Mouse (Mus musculus) spleen, embryonic (tissue): Measurements from ENCODE around the gene Inf2.

Experiments
- CTCF ChIA-PET: fragments of 350-600 bp; sonication (Branson Sonifier 250); formaldehyde crosslinking; loops from one replicate; lab custom pipeline; 2022; lab: Charles Lee

Inf2 gene

DNA sequence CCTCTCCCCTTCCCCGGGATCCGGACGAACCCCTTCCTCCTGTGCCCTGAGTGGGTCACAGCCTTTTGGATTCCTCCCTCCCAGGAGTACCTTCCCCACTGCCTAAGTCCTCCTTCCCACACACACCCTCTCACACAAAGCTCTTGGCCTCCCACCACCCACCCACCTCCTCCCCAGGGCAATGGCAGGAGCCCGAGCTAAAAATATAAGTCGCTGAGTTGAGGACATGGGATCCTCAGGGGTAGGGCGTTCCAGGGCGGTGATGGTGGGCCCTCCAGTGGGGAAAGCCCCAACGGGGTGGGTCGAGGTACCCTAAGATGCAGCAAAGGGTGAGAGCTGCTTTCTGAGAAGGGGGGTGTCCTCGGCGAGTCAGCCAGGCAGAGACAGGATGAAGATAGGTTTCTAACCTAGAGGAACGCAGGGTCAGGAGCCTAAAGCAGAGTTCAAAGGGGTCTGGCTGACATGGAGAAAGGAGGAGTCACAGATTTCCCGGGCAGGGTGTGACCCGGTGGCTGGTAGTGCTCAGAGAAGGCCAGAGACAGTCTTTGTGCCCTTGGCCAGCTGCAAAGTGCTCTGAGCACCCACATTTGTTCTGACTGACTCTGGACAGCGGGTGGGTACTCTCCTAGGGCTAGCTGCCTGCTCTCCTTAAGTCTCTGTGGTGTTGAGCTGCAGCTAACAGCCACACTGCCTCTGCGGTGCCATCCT lies 31.9 kb downstream of the Inf2 start:
- CTCF ChIA-PET: no interaction called here

DNA sequence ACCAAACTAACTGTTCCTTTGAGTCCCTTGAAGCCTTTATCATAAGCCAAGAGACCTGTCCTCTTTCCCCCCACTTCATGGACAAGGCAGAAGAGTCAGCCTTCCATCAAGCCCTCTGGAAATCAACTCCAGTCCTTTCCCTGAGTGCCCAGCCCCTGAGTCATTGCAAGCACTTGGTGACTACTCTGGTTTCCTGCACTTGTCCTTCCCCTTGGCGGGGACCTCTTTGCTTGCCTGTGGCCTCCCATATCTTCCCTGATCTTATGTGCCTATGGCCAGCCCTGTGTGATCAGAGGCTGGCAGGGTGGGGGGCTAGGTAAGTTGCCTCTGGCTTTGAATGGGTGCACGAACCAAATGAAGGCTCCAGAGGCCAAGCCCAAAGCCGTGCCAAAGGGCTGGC lies 33.3 kb downstream of the Inf2 start:
- CTCF ChIA-PET: interaction anchor here (1.2 kb wide), 1 partner anchor 69 kb away, joined by 4 read pairs; no protein-coding TSS in a partner anchor

GRCm38 (mm10) chr12:112623742-112624141 lies 35.2 kb downstream of the Inf2 start:
- CTCF ChIA-PET: interaction anchor here (0.7 to 1.4 kb wide), 3 partner anchors 9 to 61 kb away, joined by 3 to 4 read pairs (median 4); partner anchors contain the start of gene Akt1

- CTCF ChIA-PET: no interaction called here
Measured at GRCm38 (mm10) chr12:112625700-112626099, 37.1 kb downstream of the Inf2 start.

GRCm38 (mm10) chr12:112626455-112626854 lies 37.9 kb downstream of the Inf2 start:
- CTCF ChIA-PET: no interaction called here

- CTCF ChIA-PET: interaction anchor here (0.6 kb wide), 1 partner anchor 860 kb away, joined by 7 read pairs; no protein-coding TSS in a partner anchor
Measured at GRCm38 (mm10) chr12:112627097-112627881, 38.7 kb downstream of the Inf2 start.

DNA sequence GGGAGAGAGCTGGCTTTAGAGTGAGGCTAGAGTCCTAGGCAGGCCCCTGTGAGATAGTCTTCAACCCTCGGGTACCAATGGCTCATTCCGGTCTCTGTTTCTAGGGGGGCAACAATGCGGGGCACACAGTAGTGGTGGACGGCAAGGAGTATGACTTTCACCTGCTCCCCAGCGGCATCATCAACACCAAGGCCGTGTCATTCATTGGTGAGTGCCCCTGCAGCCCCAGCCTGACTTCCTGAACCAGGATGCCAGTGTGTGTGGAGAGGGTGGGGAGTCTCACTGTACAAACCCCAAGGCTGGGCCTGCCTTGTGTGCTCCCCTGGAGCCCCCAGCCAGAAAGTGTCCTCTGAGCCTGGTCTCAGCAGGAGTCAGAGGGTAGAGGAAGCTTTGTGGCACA lies 39.6 kb downstream of the Inf2 start:
- CTCF ChIA-PET: interaction anchor here (0.6 kb wide), 1 partner anchor 859 kb away, joined by 7 read pairs; no protein-coding TSS in a partner anchor

DNA sequence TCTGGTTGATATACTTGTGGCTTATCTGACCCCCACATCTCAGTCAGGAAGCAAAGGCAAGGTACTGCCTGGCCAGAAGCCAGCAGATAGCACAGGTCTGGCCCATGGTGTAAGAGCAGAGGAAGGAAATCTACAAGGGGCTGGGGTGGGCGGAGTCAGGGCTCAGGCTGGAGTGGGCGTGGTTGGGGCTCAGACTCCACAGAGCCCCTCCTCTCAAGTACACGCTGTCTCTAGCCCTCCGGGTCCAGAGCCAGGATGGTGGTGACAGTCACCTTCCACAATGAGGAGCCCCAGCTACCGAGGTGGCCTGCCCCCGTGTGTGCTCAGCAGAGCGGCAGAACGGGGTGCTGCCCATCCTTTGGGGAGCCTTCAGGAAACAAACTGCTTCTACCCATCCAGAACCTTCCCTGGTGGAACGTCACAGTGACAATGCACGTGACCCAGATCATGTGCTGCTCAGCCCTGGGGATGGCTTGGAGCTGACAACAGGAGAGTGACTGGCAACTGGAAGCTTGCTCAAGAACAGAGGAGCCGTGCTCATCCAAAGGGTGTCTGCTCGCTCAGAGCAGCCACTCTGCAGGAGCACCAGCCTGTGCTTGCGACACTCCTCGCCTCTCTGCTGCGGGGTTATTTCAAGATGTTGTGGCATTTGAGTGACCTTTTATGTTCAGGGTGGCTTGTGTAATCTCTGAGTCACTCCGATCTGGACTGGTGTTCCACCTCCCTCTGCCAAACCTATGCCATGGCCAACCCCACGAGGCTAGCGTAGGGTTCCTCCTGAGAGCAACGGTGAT lies 40.5 kb downstream of the Inf2 start:
- CTCF ChIA-PET: interaction anchor here (0.6 to 0.7 kb wide), 3 partner anchors 37 to 524 kb away, joined by 3 to 8 read pairs (median 3); no protein-coding TSS in a partner anchor

DNA sequence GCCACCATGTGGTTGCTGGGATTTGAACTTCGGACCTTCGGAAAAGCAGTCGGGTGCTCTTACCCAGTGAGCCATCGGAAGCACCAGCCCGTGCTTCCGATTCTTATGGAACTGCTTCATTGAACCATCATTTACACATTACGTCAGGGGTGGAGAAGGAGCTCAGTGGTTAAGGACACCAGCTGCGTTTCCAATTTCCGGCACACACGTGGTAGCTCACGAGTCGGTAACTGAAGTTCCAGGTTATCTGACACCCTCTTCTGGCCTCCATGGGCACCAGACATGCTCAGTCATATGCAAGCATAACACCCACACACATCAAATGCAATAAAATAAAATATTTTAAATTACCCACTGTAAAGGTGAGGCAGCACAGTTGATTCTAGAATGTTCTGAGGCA lies 41.4 kb downstream of the Inf2 start:
- CTCF ChIA-PET: interaction anchor here (0.7 kb wide), 2 partner anchors 16 to 41 kb away, joined by 3 to 9 read pairs; no protein-coding TSS in a partner anchor

DNA sequence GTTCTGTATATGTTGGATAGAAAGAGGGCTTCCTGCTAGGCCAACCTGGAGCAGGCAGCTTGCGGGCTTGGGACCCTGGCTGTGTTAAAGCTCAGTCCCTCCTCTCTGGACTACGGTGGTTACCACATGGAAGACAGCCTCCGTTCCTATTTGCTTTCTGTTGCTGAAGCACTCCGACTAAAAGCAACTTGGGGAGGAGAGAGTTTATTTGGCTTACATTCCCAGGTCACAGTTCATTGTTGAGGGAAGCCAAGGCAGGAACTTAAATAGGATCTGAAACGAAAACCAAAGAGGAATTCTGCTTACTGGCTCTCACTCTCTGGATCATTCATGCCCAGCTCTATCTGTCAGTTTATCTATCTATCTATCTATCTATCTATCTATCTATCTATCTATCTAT lies 42.2 kb downstream of the Inf2 start:
- CTCF ChIA-PET: interaction anchor here (0.5 kb wide), 1 partner anchor 64 kb away, joined by 5 read pairs; no protein-coding TSS in a partner anchor

DNA sequence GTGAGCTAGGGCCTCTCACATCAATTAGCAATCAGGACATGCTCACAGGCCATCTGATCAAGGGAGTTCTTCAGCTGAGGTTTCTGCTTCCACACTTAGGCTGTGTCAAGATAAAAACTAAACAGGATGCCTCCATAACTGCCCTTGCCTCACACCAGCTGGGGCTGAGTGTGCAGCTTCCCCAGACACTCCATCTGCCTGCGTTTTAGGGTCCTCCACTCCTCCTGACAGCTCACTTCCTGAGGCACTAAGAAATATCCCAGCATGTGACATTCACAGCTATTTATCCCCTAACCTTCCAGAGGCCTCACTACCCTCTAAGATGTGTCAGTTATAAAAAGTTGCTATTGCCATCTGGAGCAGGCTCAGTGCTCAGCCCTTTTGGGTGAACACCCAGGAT lies 42.9 kb downstream of the Inf2 start:
- CTCF ChIA-PET: no interaction called here

DNA sequence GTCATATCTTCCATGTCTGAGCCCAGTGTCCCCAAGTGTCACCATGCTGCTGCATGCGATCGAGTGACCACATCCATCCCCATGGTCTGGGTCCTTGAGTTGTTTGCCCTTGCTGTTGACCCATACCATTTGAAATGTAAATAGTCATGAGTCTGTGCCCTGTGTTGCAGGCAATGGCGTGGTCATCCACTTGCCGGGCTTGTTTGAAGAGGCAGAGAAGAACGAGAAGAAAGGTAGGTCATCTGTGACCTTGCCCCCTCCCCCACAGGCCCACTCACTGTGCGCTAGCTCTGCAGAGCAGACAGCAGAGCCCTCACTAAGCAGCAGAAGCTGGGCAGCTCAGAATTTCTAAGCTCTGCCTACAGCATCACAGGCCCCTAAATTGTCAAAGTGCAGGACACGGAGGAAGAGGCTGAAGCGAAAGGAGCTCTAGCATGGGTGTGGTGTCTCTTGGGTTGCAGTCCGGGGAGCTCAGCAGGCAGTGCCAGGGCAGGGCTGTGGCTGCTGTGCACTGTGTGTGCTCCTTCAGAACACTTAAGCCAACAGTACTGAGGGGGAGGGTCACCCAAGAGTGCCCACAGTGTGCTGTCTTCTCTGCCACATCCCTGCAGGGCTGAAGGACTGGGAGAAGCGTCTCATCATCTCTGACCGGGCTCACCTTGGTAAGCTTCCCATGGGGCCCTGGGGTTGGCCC lies 43.6 kb downstream of the Inf2 start:
- CTCF ChIA-PET: no interaction called here

- CTCF ChIA-PET: no interaction called here
Measured at GRCm38 (mm10) chr12:112632907-112633306, 44.3 kb downstream of the Inf2 start.

DNA sequence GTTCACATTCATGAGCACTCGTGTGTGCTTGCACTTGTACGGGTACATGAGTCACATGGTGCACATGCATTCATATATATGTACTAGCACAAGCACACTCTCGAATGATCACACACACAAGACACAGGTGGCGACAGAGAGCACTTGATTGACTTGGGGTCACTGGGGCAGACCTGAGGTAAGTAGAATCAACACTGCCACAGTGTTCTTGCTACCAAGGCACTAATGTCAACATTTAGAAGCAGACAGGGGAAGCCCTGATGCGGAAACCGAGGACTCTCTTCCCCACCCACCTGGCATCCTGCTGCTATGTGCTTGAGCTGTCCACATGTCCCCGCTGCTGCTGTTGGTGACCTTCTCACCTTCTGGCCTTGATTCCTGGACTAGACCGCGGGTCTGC lies 45.1 kb downstream of the Inf2 start:
- CTCF ChIA-PET: no interaction called here

DNA sequence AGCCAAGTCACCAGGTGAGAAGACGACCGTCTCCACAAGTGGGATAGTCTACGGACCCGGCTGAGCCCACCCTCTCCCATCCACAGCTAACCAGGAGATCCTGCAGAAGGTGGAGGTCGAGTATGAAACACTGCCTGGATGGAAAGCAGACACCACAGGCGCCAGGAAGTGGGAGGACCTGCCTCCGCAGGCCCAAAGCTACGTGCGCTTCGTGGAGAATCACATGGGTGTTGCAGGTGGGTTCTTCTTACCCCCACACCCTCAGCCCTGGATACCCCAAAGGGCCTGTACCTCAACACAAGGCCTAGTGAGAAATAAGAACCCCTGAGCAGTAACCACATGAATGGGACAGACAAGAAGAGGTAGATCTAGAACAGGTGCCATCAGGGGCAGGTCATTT lies 50.9 kb downstream of the Inf2 start:
- CTCF ChIA-PET: interaction anchor here (0.6 kb wide), 1 partner anchor 82 kb away, joined by 5 read pairs; no protein-coding TSS in a partner anchor

- CTCF ChIA-PET: no interaction called here
Measured at GRCm38 (mm10) chr12:112643126-112643525, 54.5 kb downstream of the Inf2 start.

- CTCF ChIA-PET: interaction anchor here (0.8 kb wide), 1 partner anchor 35 kb away, joined by 3 read pairs; no protein-coding TSS in a partner anchor
Measured at GRCm38 (mm10) chr12:112644180-112644854, 55.7 kb downstream of the Inf2 start, which contains the start of gene Siva1. TSS of gene Siva1 (plus strand) at chr12:112644679.

DNA sequence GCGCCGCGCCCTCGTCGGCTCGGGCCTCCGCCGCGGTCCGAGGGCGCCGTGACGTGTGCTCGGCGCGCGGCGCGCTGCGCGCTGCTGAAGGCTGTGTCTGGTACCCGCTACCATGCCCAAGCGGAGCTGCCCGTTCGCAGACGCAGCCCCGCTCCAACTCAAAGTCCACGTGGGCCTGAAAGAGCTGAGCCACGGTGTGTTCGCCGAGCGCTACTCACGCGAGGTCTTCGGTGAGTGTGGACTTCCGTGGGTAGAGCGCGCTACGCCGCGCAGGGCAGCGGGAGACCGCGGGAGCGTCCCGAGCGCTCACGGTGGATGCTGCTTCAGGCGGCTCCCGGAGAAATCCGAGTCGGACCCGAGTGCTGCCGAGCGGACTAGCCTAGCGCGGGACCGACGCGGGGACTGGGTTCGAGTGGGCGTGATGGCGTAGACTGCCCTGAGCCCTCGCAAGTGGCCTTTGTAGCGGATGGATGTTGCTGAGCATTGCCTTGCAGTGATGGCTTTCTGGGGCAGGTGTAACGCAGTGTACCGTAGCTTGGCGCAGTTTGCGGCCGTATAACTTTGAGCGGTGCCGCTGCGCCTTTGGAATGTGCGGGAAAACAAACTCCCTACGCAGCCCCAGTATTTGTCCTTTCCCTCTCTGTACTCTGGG lies 56.4 kb downstream of the Inf2 start:
- CTCF ChIA-PET: interaction anchor here (0.8 kb wide), 1 partner anchor 34 kb away, joined by 3 read pairs; no protein-coding TSS in a partner anchor

- CTCF ChIA-PET: interaction anchor here (0.6 kb wide), 1 partner anchor 16 kb away, joined by 9 read pairs; no protein-coding TSS in a partner anchor
Measured at GRCm38 (mm10) chr12:112646139-112646538, 57.6 kb downstream of the Inf2 start.
